Mouse (Mus musculus) liver, embryonic 11.5 days (tissue): Measurements from ENCODE around the gene Fat3. TPM values are rescaled to one million over a fixed set of nuclear protein-coding genes. Genes with fewer than 3 reads are reported as not detected.

Experiments used
- ATAC-seq: fragments of 200-750 bp; cut with Nextera tagmentation; replicated peaks from 2 replicates; pipeline ENCODE4 v1.8.0; 2017; ENCODE audit warnings: moderate number of reproducible peaks, mild to moderate bottlenecking, moderate TSS enrichment, moderate library complexity; ENCODE audit not compliant: low FRiP score
- DNase-seq: peaks from one replicate; pipeline ENCODE4 v3.0.0-alpha.2; 2017; ENCODE audit warnings: low spot score
- H3K27ac ChIP-seq: fragments of 300-500 bp; sonication (generic); 2 replicates; pipeline ENCODE4 v1.5.1; 2014; ENCODE audit warnings: mild to moderate bottlenecking, low read depth, low read length, control low read depth
- H3K27me3 ChIP-seq: fragments of 300-500 bp; sonication (generic); replicated peaks from 2 replicates; pipeline ENCODE4 v1.6.1; 2014; ENCODE audit warnings: low read length, mixed read lengths; ENCODE audit not compliant: control insufficient read depth, insufficient read depth
- H3K36me3 ChIP-seq: fragments of 300-500 bp; sonication (generic); 2 replicates; pipeline ENCODE4 v1.6.1; 2014; ENCODE audit warnings: mild to moderate bottlenecking, low read length, moderate library complexity, mixed read lengths; ENCODE audit not compliant: control insufficient read depth, insufficient read depth
- H3K4me1 ChIP-seq: fragments of 300-500 bp; sonication (generic); replicated peaks from 2 replicates; pipeline ENCODE4 v1.6.1; 2014; ENCODE audit warnings: low read length, mixed read lengths; ENCODE audit not compliant: control insufficient read depth, insufficient read depth
- H3K4me2 ChIP-seq: fragments of 300-500 bp; sonication (generic); 2 replicates; pipeline ENCODE4 v1.6.1; 2014; ENCODE audit warnings: mild to moderate bottlenecking, control low read depth, moderate library complexity
- H3K4me3 ChIP-seq: fragments of 300-500 bp; sonication (generic); 2 replicates; pipeline ENCODE4 v1.5.1; 2014; ENCODE audit warnings: low read depth, low read length, control low read depth
- H3K9ac ChIP-seq: fragments of 300-500 bp; sonication (generic); 2 replicates; pipeline ENCODE4 v1.6.1; 2014; ENCODE audit warnings: low read depth, low read length, control low read depth
- H3K9me3 ChIP-seq: fragments of 300-500 bp; sonication (generic); 2 replicates; pipeline ENCODE4 v1.6.1; 2016; ENCODE audit warnings: low read length, inconsistent platforms, mixed read lengths; ENCODE audit not compliant: control insufficient read depth
- WGBS: fragments of 180-500 bp; shearing (Covaris S2); extraction: QIAGEN DNeasy Blood & Tissue Kit; methylation state at CpG from one replicate; pipeline ENCODE4 v1.1.7; 2014; 5-methylcytosine and 5-hydroxymethylcytosine counted together
- polyA plus RNA-seq: library from polyadenylated mRNA; unstranded; fragments of >200 nt; fragmentation: Nextera tagmentation; extraction: Ambion mirVana; gene quantifications from 2 replicates; pipeline ENCODE4 v1.2.1, GENCODE M21; 2014

The Fat3 gene
- polyA plus RNA-seq, 1 experiment from 2014 or later: 1.5 TPM

GRCm38 (mm10) chr9:16186461-16186860 is 314.6 kb downstream of the Fat3 start:
- H3K9ac ChIP-seq: no peak overlapping the region
- no peaks in the 10 kb centered on the region for H3K27me3 ChIP-seq
- no peak overlapping the region for H3K27ac ChIP-seq
- no peak overlapping the region for H3K4me3 ChIP-seq
- H3K9me3 ChIP-seq: no peaks in the 10 kb centered on the region
- no peak overlapping the region for H3K4me2 ChIP-seq
- WGBS: 81% methylated on average over 1 of the region's 1 CpGs
- ATAC-seq (no peak), DNase-seq (no peak)
- no peaks in the 10 kb centered on the region for H3K4me1 ChIP-seq
- H3K36me3 ChIP-seq: no peaks in the 10 kb centered on the region

GRCm38 (mm10) chr9:16169238-16169637 is 331.8 kb downstream of the Fat3 start:
- H3K9ac ChIP-seq: no peak overlapping the region
- no peaks in the 10 kb centered on the region for H3K4me1 ChIP-seq
- no peak overlapping the region for H3K27ac ChIP-seq
- whole genome bisulfite sequencing: 84% methylated on average over 4 of the region's 4 CpGs
- no peaks in the 10 kb centered on the region for H3K27me3 ChIP-seq
- H3K4me2 ChIP-seq: no peak overlapping the region
- H3K36me3 ChIP-seq: no peaks in the 10 kb centered on the region
- DNase-seq (no peak), ATAC-seq (no peak)
- H3K9me3 ChIP-seq: no peaks in the 10 kb centered on the region
- no peak overlapping the region for H3K4me3 ChIP-seq

- H3K9ac ChIP-seq: no peak overlapping the region
- 60% methylated on average over 2 of the region's 2 CpGs for WGBS
- H3K4me3 ChIP-seq: no peak overlapping the region
- no peaks in the 10 kb centered on the region for H3K36me3 ChIP-seq
- ATAC-seq (no peak), DNase-seq (no peak)
- no peaks in the 10 kb centered on the region for H3K27me3 ChIP-seq
- H3K4me1 ChIP-seq: no peaks in the 10 kb centered on the region
- H3K27ac ChIP-seq: no peak overlapping the region
- no peak overlapping the region for H3K4me2 ChIP-seq
- H3K9me3 ChIP-seq: no peaks in the 10 kb centered on the region
Measured at GRCm38 (mm10) chr9:16168051-16168450, 333.0 kb downstream of the Fat3 start.

GRCm38 (mm10) chr9:16159366-16159765 is 341.7 kb downstream of the Fat3 start:
- ATAC-seq (no peak), DNase-seq (no peak)
- H3K4me3 ChIP-seq: no peak overlapping the region
- no peaks in the 10 kb centered on the region for H3K4me1 ChIP-seq
- H3K9ac ChIP-seq: no peak overlapping the region
- H3K4me2 ChIP-seq: no peak overlapping the region
- H3K36me3 ChIP-seq: no peaks in the 10 kb centered on the region
- WGBS: 96% methylated on average over 5 of the region's 5 CpGs
- no peak overlapping the region for H3K27ac ChIP-seq
- no peaks in the 10 kb centered on the region for H3K27me3 ChIP-seq
- H3K9me3 ChIP-seq: no peaks in the 10 kb centered on the region

GRCm38 (mm10) chr9:16153580-16153930 is 347.5 kb downstream of the Fat3 start:
- no peak overlapping the region for H3K9ac ChIP-seq
- WGBS: 68% methylated on average over 3 of the region's 3 CpGs

GRCm38 (mm10) chr9:16152756-16153579 is 348.1 kb downstream of the Fat3 start:
- no peak overlapping the region for H3K4me2 ChIP-seq
- 62% methylated on average over 4 of the region's 4 CpGs for WGBS
- H3K36me3 ChIP-seq: no peaks in the 10 kb centered on the region
- H3K9me3 ChIP-seq: no peaks in the 10 kb centered on the region
- H3K4me1 ChIP-seq: no peaks in the 10 kb centered on the region
- no peak overlapping the region for H3K4me3 ChIP-seq
- no peak overlapping the region for H3K27ac ChIP-seq
- no peaks in the 10 kb centered on the region for H3K27me3 ChIP-seq
- DNase-seq: no peak
- no peak overlapping the region for H3K9ac ChIP-seq
- no peak for ATAC-seq

More at GRCm38 (mm10) chr9:16153580-16153930, 347.5 kb downstream of the Fat3 start:
- DNase-seq (no peak), ATAC-seq (no peak)
- H3K4me1 ChIP-seq: no peaks in the 10 kb centered on the region
- no peak overlapping the region for H3K4me2 ChIP-seq
- H3K4me3 ChIP-seq: no peak overlapping the region
- no peaks in the 10 kb centered on the region for H3K27me3 ChIP-seq
- no peaks in the 10 kb centered on the region for H3K36me3 ChIP-seq
- no peak overlapping the region for H3K27ac ChIP-seq
- H3K9me3 ChIP-seq: no peaks in the 10 kb centered on the region

- DNase-seq (no peak), ATAC-seq (no peak)
- Histone ChIP-seq H3K4me2 (no peak overlapping the region), H3K4me3 (no peak overlapping the region), H3K4me1 (no peaks in the 10 kb centered on the region), H3K36me3 (no peaks in the 10 kb centered on the region), H3K27ac (no peak overlapping the region), H3K27me3 (no peaks in the 10 kb centered on the region), H3K9me3 (no peaks in the 10 kb centered on the region), H3K9ac (no peak overlapping the region)
Measured at GRCm38 (mm10) chr9:16150046-16150445, 351.0 kb downstream of the Fat3 start.

- no peak for ATAC-seq
- H3K27ac ChIP-seq: no peak overlapping the region
- no peak for DNase-seq
- no peak overlapping the region for H3K4me3 ChIP-seq
- H3K4me2 ChIP-seq: no peak overlapping the region
- H3K4me1 ChIP-seq: no peaks in the 10 kb centered on the region
- no peaks in the 10 kb centered on the region for H3K36me3 ChIP-seq
- 53% methylated on average over 1 of the region's 1 CpGs for WGBS
- no peak overlapping the region for H3K9ac ChIP-seq
- no peaks in the 10 kb centered on the region for H3K9me3 ChIP-seq
- H3K27me3 ChIP-seq: no peaks in the 10 kb centered on the region
Measured at GRCm38 (mm10) chr9:16147735-16148134, 353.4 kb downstream of the Fat3 start.

- no peaks in the 10 kb centered on the region for H3K27me3 ChIP-seq
- H3K36me3 ChIP-seq: no peaks in the 10 kb centered on the region
- no peak overlapping the region for H3K27ac ChIP-seq
- DNase-seq (no peak), ATAC-seq (no peak)
- 56% methylated on average over 3 of the region's 3 CpGs for WGBS
- H3K4me1 ChIP-seq: no peaks in the 10 kb centered on the region
- no peak overlapping the region for H3K9ac ChIP-seq
- H3K9me3 ChIP-seq: no peaks in the 10 kb centered on the region
- no peak overlapping the region for H3K4me2 ChIP-seq
- H3K4me3 ChIP-seq: no peak overlapping the region
Measured at GRCm38 (mm10) chr9:16144684-16145083, 356.4 kb downstream of the Fat3 start.
